Mouse (Mus musculus): Measurements from ENCODE around the gene Pacsin3. TPM values are rescaled to one million over a fixed set of nuclear protein-coding genes. Genes with fewer than 3 reads are reported as not detected.

Gene Pacsin3
- total RNA-seq, 2 experiments from 2014 or later, result 25.6 to 27.6 TPM

DNA sequence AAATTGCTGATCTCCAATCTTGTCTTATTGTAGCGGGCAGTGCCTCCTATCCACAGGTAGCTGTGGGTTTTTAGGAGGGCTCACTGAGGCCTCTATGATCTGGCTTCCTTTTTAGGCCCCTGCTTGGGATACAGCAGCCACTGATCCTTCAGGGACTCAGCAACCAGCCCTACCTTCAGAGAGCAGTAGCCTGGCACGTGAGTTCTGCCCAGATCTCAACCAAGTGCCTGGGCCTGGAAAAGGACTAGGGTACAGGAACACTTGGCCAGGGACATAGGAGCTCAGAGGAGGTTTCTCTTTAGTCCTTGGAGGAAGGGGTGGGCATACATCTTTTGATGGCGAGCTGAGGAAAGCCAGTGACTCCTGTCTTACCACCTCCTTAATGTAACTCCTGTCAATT lies 12.3 kb downstream of the Pacsin3 start:
- DNase-seq (ENCODE audit: low spot score in 2 of 2), result no peak
- no peak for TF ChIP-seq CTCF (conservative IDR thresholded peaks at IDR 0.05)
- Histone ChIP-seq H3K4me3 (no peak overlapping the region), H3K27ac (no peak overlapping the region)

GRCm38 (mm10) chr2:91268706-91269105 lies 13.0 kb downstream of the Pacsin3 start:
- DNase-seq (ENCODE audit: low spot score in 2 of 2), result no peak
- TF ChIP-seq CTCF (conservative IDR thresholded peaks at IDR 0.05), result no peak
- no peak overlapping the region for H3K27ac ChIP-seq
- no peak overlapping the region for H3K4me3 ChIP-seq

- TF ChIP-seq CTCF (conservative IDR thresholded peaks at IDR 0.05), result no peak
- H3K27ac ChIP-seq, result peak overlapping the region; percentile 40; the same call in 1 of the 2 replicates
- DNase-seq (ENCODE audit: low spot score in 2 of 2), result no peak
- H3K4me3 ChIP-seq, result no peak overlapping the region
These were observed 14.0 kb downstream of the Pacsin3 start for GRCm38 (mm10) chr2:91269687-91270133.

- no peak for DNase-seq (ENCODE audit: low spot score in 2 of 2)
- TF ChIP-seq CTCF (conservative IDR thresholded peaks at IDR 0.05), result peak; percentile 79
- no peak overlapping the region for H3K4me3 ChIP-seq
- H3K27ac ChIP-seq, result peak overlapping the region; percentile 25; the same call in 1 of the 2 replicates
These were observed 23.1 kb downstream of the Pacsin3 start for GRCm38 (mm10) chr2:91278749-91279371.

DNA sequence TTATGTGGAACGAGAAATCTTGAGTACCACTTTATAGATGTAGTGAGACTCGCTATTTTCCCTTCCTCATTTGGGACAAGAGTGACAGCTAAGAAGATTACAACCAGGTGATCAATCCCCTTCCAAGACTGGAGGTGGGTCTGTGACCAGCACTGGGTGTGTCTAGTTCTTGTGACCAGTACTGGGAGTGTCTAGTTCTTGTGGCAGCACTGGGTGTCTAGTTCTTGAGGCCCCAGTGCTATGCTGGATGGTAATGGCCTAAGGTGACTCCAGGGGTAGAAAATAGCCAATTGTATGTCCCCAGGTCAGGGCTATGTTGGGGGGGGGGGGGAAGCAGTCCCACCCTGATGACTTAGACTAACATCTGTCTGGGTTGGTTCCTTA lies 23.6 kb downstream of the Pacsin3 start:
- no peak for DNase-seq (ENCODE audit: low spot score in 2 of 2)
- TF ChIP-seq CTCF (conservative IDR thresholded peaks at IDR 0.05), result no peak
- no peak overlapping the region for H3K4me3 ChIP-seq
- H3K27ac ChIP-seq, result no peak overlapping the region

DNA sequence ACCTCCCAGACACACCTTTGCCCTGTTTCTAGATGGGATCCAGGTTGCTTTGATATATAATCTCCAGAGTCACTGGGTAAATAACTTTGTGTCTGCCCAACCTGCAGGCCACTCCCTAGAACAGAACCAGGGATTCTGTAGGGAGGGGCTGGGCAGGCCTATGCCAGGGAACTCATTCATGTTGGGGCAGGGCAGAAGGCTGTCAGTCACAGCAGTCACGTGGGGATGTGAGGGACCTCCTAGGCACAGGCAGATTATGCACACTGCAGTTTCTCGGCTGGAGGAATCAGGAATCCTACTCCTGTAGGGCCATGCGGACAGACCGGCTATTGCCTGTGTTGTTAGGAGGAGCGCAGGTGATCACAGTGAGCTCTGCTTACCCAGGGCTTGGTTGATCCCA lies 25.6 kb downstream of the Pacsin3 start:
- no peak overlapping the region for H3K4me3 ChIP-seq

DNA sequence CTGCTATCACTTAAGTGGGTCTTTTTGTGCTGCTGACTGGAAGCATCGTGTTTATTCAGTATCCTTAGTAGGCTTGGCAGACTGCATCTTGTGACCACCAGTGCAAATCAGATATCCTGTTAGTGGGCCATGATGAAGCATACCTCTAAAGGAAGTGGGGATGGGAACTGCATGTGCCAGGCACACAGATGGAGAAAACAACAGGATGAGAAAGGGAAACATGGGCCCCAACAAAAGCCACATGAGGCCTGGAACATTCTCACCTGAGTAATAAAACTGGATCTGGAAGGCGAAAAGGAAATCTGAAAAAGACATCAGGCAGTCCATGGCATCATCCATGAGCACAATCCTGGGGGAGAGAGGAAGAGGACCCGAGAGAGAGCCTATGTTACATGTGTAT lies 28.2 kb downstream of the Pacsin3 start:
- no peak for TF ChIP-seq CTCF (conservative IDR thresholded peaks at IDR 0.05)
- Histone ChIP-seq H3K4me3 (no peak overlapping the region), H3K27ac (peak overlapping the region; percentile 72)
- no peak for DNase-seq (ENCODE audit: low spot score in 2 of 2)

More for the DNA sequence above, 25.6 kb downstream of the Pacsin3 start:
- TF ChIP-seq CTCF (conservative IDR thresholded peaks at IDR 0.05), result no peak
- H3K27ac ChIP-seq, result no peak overlapping the region
- DNase-seq (ENCODE audit: low spot score in 2 of 2), result no peak

DNA sequence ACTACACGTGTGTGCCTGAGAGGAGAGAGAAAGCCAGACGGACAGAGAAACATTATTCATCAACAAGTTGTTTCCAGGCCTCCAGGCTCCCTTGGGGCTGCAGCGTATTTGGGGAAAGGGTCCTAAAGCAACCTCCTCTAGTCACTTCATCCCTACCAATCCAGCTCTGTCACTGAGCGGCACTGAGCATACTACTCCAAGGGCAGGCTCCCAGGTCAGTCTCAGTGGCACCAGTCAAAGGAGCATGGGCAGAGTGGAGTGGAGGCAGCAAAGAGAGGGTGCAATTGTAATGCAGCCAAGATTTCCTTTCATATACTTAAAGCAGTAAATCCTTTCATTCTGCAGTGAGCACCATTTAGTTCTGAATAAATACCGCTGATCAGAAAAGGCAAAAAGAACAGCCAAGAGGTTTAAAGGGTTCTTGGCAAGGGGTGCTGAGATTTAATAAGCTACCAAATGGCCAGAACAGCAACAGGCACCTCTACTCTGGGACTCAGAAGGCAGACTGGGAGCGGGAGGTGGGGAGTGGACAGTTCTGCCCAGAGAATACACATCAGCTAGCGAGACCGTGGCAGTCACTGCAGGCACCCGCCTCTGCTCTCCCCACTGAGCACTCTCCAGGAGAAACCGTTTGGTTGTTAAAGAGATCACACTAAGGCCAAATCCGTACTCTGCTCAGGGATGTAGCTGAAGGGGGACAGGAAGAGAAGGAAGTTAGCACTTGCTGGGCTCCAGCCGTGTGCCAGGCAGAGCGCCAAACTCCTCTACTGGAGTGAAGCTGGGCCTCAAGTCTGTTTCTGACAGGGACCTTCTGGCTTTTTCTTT lies 28.8 kb downstream of the Pacsin3 start:
- peak overlapping the region; percentile 72 for H3K27ac ChIP-seq
- H3K4me3 ChIP-seq, result no peak overlapping the region
- no peak for TF ChIP-seq CTCF (conservative IDR thresholded peaks at IDR 0.05)
- no peak for DNase-seq (ENCODE audit: low spot score in 2 of 2)

DNA sequence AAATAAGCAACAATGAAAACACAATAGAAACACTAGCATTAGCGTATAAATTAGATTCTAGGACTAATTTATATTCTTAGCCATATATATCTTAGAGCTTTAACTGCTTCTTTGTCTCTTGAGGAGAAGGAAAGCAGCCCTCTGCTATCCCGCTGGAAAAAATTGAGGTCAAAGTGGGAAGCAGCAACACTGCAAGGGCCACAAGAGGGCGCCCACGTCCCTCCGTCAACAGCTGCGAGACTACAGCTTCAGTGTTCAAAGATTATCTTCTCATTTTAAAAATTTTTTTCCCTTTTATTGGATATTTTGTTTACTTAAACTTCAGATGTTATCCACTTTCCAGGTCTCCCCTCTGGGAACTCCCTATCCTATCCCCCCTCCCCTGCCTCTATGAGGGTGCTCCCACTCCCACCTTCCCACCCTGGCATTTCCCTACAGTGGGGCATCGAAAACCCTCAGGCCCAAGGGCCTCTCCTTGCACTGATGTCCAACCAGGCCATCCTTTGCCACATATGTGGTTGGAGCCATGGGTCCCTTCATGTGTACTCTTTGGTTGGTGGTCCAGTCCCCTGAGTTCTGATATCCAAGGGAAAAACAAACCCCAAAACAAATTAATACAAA lies 30.2 kb downstream of the Pacsin3 start:
- DNase-seq (ENCODE audit: low spot score in 2 of 2), result peak; percentile 75 to 87
- H3K4me3 ChIP-seq, result no peak overlapping the region
- peak; percentile 99 for TF ChIP-seq CTCF (conservative IDR thresholded peaks at IDR 0.05)
- H3K27ac ChIP-seq, result peak overlapping the region; percentile 72

GRCm38 (mm10) chr2:91287563-91287962 lies 31.8 kb downstream of the Pacsin3 start:
- Histone ChIP-seq H3K4me3 (no peak overlapping the region), H3K27ac (no peak overlapping the region)
- DNase-seq (ENCODE audit: low spot score in 2 of 2), result no peak
- TF ChIP-seq CTCF (conservative IDR thresholded peaks at IDR 0.05), result no peak

DNA sequence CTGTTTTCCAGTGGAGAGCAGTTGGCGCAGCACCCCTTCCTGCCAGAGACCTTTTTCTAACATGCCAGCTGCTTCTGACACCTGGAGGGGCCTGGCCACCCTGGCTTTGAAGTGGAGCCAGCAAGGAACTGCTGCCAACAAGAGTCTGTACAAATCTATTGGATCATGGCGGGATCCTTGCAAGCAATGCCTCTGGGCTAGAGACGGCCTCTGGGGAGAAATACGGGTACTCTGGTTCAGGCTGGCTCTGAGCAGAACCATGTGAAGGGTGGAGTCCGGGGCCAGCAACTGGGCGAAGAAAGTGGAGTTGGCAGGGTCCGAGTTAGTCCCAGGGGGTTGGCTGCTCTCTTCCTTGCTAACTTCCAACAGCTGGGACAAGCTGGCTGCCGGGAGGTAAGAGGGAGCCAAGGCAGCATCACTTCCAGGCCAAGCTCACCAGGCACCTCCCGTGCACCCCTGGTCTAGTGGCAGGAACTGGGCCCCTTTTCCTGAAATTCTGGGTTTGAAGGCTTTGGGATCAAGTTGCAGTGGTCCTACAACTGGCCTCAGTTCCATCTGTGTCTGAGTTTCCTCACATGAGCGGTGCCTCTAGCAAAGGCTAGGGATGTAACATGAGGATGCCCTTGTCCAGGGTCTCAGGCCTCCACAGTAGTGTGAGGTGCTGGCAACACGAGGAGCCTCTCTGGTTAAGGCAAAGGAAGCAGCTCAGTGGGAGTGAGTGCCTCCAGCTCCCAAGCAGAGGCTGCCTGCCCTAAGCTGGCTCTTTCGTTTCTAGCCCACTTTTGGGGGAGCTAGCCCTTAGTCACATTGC lies 35.6 kb downstream of the Pacsin3 start:
- peak in 1 of 2 experiments; percentile 38 for DNase-seq (ENCODE audit: low spot score in 2 of 2)
- Histone ChIP-seq H3K27ac (peak overlapping the region; percentile 57; the same call in 1 of the 2 replicates), H3K4me3 (no peak overlapping the region)
- TF ChIP-seq CTCF (conservative IDR thresholded peaks at IDR 0.05), result no peak

GRCm38 (mm10) chr2:91294226-91294625 lies 38.5 kb downstream of the Pacsin3 start:
- Histone ChIP-seq H3K4me3 (no peak overlapping the region), H3K27ac (no peak overlapping the region)
- DNase-seq (ENCODE audit: low spot score in 2 of 2), result no peak
- TF ChIP-seq CTCF (conservative IDR thresholded peaks at IDR 0.05), result no peak
